Mouse (Mus musculus) megakaryocyte, adult 5-6 weeks (primary cell): Measurements from ENCODE around the gene Syce3. TPM values are rescaled to one million over a fixed set of nuclear protein-coding genes. Genes with fewer than 3 reads are reported as not detected.

Experiments used
- total RNA-seq, 2 experiments: library from RNA; stranded (forward) in 1 of 2; stranded (reverse) in 1 of 2; fragments of 153-499, 151-499 nt in 1 of 2; fragments of 221-1000, 200-1000 nt in 1 of 2; gene quantifications; 2 replicates each; pipeline versions ENCODE4 v1.2.3 to v1.2.4; 2015 to 2017

The Syce3 gene
- total RNA-seq, 2 experiments from 2014 or later: not detected

Other genes with a start within 250 kb of the Syce3 start
- gene Plxnb2, start 229.7 kb downstream of the Syce3 start, total RNA-seq (2015): 95.9 and 101 TPM in 2 replicates
- 111 and 118 TPM in 2 replicates for gene Plxnb2, start 229.7 kb downstream of the Syce3 start, total RNA-seq (2017)
- gene Dennd6b, start 214.0 kb downstream of the Syce3 start, total RNA-seq (2015): 0.71 and 1.4 TPM in 2 replicates
- gene Dennd6b, start 214.0 kb downstream of the Syce3 start, total RNA-seq (2017): 0.59 and 0.89 TPM in 2 replicates
- 10.5 and 13.1 TPM in 2 replicates for gene Ppp6r2, start 198.9 kb downstream of the Syce3 start, total RNA-seq (2015)
- gene Ppp6r2, start 198.9 kb downstream of the Syce3 start, total RNA-seq (2017): 11.6 and 12.4 TPM in 2 replicates
- 109 and 120 TPM in 2 replicates for gene Sbf1, start 95.2 kb downstream of the Syce3 start, total RNA-seq (2015)
- 40.6 and 53.5 TPM in 2 replicates for gene Sbf1, start 95.2 kb downstream of the Syce3 start, total RNA-seq (2017)
- 0.16 TPM in 1 of 2 replicates, not detected in the other for gene Adm2, start 87.8 kb downstream of the Syce3 start, total RNA-seq (2015)
- not detected in 2 replicates for gene Adm2, start 87.8 kb downstream of the Syce3 start, total RNA-seq (2017)
- gene Miox, start 76.1 kb downstream of the Syce3 start, total RNA-seq (2015): not detected in 2 replicates
- 0.99 and 1.0 TPM in 2 replicates for gene Miox, start 76.1 kb downstream of the Syce3 start, total RNA-seq (2017)
- 31.0 and 31.8 TPM in 2 replicates for gene Lmf2, start 54.8 kb downstream of the Syce3 start, total RNA-seq (2015)
- 28.7 and 31.6 TPM in 2 replicates for gene Lmf2, start 54.8 kb downstream of the Syce3 start, total RNA-seq (2017)
- gene Ncaph2, start 54.8 kb downstream of the Syce3 start, total RNA-seq (2015): 89.5 and 98.1 TPM in 2 replicates
- 86.6 and 92.0 TPM in 2 replicates for gene Ncaph2, start 54.8 kb downstream of the Syce3 start, total RNA-seq (2017)
- gene Sco2, start 36.7 kb downstream of the Syce3 start, total RNA-seq (2015): 7.3 and 10.4 TPM in 2 replicates
- gene Sco2, start 36.7 kb downstream of the Syce3 start, total RNA-seq (2017): 3.4 and 5.7 TPM in 2 replicates
- not detected in 2 replicates for gene Tymp, start 33.5 kb downstream of the Syce3 start, total RNA-seq (2015)
- 0.07 and 0.12 TPM in 2 replicates for gene Tymp, start 33.5 kb downstream of the Syce3 start, total RNA-seq (2017)
- not detected in 2 replicates for gene Odf3b, start 31.2 kb downstream of the Syce3 start, total RNA-seq (2015)
- gene Odf3b, start 31.2 kb downstream of the Syce3 start, total RNA-seq (2017): not detected in 2 replicates
- gene Klhdc7b, start 25.6 kb downstream of the Syce3 start, total RNA-seq (2015): not detected in 2 replicates
- not detected in 2 replicates for gene Klhdc7b, start 25.6 kb downstream of the Syce3 start, total RNA-seq (2017)
- gene Cpt1b, start 15.4 kb upstream of the Syce3 start, total RNA-seq (2015): 0.82 and 1.3 TPM in 2 replicates
- gene Cpt1b, start 15.4 kb upstream of the Syce3 start, total RNA-seq (2017): 0.61 and 0.88 TPM in 2 replicates
- gene C730034F03Rik, start 19.1 kb upstream of the Syce3 start, total RNA-seq (2015): 1.8 and 2.1 TPM in 2 replicates
- gene C730034F03Rik, start 19.1 kb upstream of the Syce3 start, total RNA-seq (2017): 7.6 and 9.2 TPM in 2 replicates
- gene Gm44502, start 19.2 kb upstream of the Syce3 start, total RNA-seq (2015): not detected in 2 replicates
- gene Gm44502, start 19.2 kb upstream of the Syce3 start, total RNA-seq (2017): 0.26 and 0.45 TPM in 2 replicates
- gene Chkb, start 19.4 kb upstream of the Syce3 start, total RNA-seq (2015): 68.2 and 74.9 TPM in 2 replicates
- gene Chkb, start 19.4 kb upstream of the Syce3 start, total RNA-seq (2017): 28.6 and 29.3 TPM in 2 replicates
- not detected in 2 replicates for gene Mapk8ip2, start 43.4 kb upstream of the Syce3 start, total RNA-seq (2015)
- gene Mapk8ip2, start 43.4 kb upstream of the Syce3 start, total RNA-seq (2017): not detected in 2 replicates
- 9.2 and 10.1 TPM in 2 replicates for gene Arsa, start 66.9 kb upstream of the Syce3 start, total RNA-seq (2015)
- 11.1 and 14.1 TPM in 2 replicates for gene Arsa, start 66.9 kb upstream of the Syce3 start, total RNA-seq (2017)
- 0.09 and 0.11 TPM in 2 replicates for gene Shank3, start 89.1 kb upstream of the Syce3 start, total RNA-seq (2015)
- gene Shank3, start 89.1 kb upstream of the Syce3 start, total RNA-seq (2017): not detected in 2 replicates
- not detected in 2 replicates for gene Acr, start 157.8 kb upstream of the Syce3 start, total RNA-seq (2015)
- gene Acr, start 157.8 kb upstream of the Syce3 start, total RNA-seq (2017): not detected in 2 replicates
- gene Rabl2, start 181.4 kb upstream of the Syce3 start, total RNA-seq (2015): 2.7 and 5.0 TPM in 2 replicates
- gene Rabl2, start 181.4 kb upstream of the Syce3 start, total RNA-seq (2017): 1.1 and 1.6 TPM in 2 replicates